Mouse (Mus musculus) liver, embryonic 15.5 days (tissue): ENCODE data around the gene Gmds. TPM values are rescaled to one million over a fixed set of nuclear protein-coding genes. Genes with fewer than 3 reads are reported as not detected.

ENCODE experiments used
- ATAC-seq: fragments of 200-750 bp; cut with Nextera tagmentation; 2 replicates; pipeline ENCODE4 v1.8.0; 2017; ENCODE audit warnings: moderate number of reproducible peaks, mild to moderate bottlenecking, moderate library complexity; ENCODE audit not compliant: insufficient read depth
- H3K27ac ChIP-seq: fragments of 300-500 bp; sonication (generic); replicated peaks from 2 replicates; pipeline ENCODE4 v1.5.1; 2015; ENCODE audit warnings: mild to moderate bottlenecking, inconsistent platforms
- H3K27me3 ChIP-seq: fragments of 300-500 bp; sonication (generic); 2 replicates; pipeline ENCODE4 v1.6.1; 2015; ENCODE audit warnings: mild to moderate bottlenecking, inconsistent platforms
- H3K36me3 ChIP-seq: fragments of 300-500 bp; sonication (generic); replicated peaks from 2 replicates; pipeline ENCODE4 v1.6.1; 2015; ENCODE audit warnings: moderate library complexity, mild to moderate bottlenecking, inconsistent platforms
- H3K4me1 ChIP-seq: fragments of 300-500 bp; sonication (generic); replicated peaks from 2 replicates; pipeline ENCODE4 v1.6.1; 2015; ENCODE audit warnings: inconsistent platforms
- H3K4me2 ChIP-seq: fragments of 300-500 bp; sonication (generic); 2 replicates; pipeline ENCODE4 v1.6.1; 2015; ENCODE audit warnings: moderate library complexity, mild to moderate bottlenecking, inconsistent platforms
- H3K4me3 ChIP-seq: fragments of 300-500 bp; sonication (generic); replicated peaks from 2 replicates; pipeline ENCODE4 v1.5.1; 2015; ENCODE audit warnings: mild to moderate bottlenecking, inconsistent platforms
- H3K9ac ChIP-seq: fragments of 300-500 bp; sonication (generic); 2 replicates; pipeline ENCODE4 v1.6.1; 2015; ENCODE audit warnings: moderate library complexity, mild to moderate bottlenecking, inconsistent platforms
- H3K9me3 ChIP-seq: fragments of 300-500 bp; sonication (generic); replicated peaks from 2 replicates; pipeline ENCODE4 v1.6.1; 2016; ENCODE audit warnings: inconsistent platforms
- WGBS: fragments of 180-500 bp; shearing (Covaris S2); methylation state at CpG from one replicate; pipeline ENCODE4 v1.1.7; 2015; ENCODE audit warnings: mixed read lengths; ENCODE audit not compliant: insufficient replicate concordance; 5-methylcytosine and 5-hydroxymethylcytosine counted together
- polyA plus RNA-seq: library from polyadenylated mRNA; unstranded; fragments of >200 nt; fragmentation: Nextera tagmentation; extraction: Ambion mirVana; gene quantifications from 2 replicates; pipeline ENCODE4 v1.2.1, GENCODE M21; 2015

The Gmds gene
- polyA plus RNA-seq, 1 experiment from 2014 or later = 7.0 TPM

DNA sequence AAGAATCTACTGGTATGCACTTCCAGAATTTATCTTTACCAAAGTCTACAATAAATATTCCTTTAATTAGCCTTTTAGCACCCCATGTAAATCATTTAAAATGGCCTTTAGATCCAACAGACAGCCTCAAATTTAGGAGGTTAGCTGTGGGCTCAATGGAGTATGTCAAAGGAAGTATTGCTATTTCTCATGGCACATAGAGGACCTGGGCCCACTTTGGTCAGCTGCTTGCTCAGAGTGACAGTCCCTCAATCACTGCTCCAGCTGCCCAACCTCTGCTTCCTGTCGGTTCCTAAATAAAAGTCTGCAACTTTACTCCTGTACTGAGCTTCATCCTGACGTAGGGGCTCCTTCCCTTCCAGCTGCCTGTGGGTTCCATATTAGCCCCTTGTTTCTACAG lies 264.9 kb downstream of the Gmds start:
- H3K9me3 ChIP-seq = no peaks in the 10 kb centered on the region
- WGBS = 37% methylated on average over 2 of the region's 2 CpGs
- no peaks in the 10 kb centered on the region for H3K36me3 ChIP-seq
- no peak overlapping the region for H3K27ac ChIP-seq
- no peak overlapping the region for H3K4me3 ChIP-seq
- no peak overlapping the region for H3K9ac ChIP-seq
- H3K4me1 ChIP-seq = no peaks in the 10 kb centered on the region
- no peak overlapping the region for H3K4me2 ChIP-seq
- H3K27me3 ChIP-seq = no peaks in the 10 kb centered on the region
- ATAC-seq = no peak

DNA sequence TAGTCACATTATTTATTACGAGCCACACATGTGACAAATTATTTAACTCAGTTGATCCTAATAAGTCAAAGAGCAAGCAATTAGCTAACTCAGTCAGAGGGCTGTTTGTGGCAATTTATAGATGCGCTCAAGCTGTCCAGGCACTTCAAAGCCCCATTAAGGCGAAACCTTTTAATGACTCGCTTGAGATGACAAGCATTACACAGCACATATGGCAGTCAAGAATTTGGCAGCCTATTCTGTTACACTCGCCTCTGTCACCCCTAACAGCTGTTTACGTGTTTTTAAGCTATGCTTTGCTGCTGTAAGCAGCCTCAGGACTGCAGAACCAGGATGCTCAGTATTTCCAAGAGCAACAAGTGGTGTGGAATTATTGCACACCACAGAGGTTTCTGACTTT lies 283.2 kb downstream of the Gmds start:
- no peaks in the 10 kb centered on the region for H3K4me1 ChIP-seq
- no peaks in the 10 kb centered on the region for H3K27me3 ChIP-seq
- H3K36me3 ChIP-seq = no peaks in the 10 kb centered on the region
- whole genome bisulfite sequencing = 55% methylated on average over 6 of the region's 6 CpGs
- H3K4me2 ChIP-seq = no peak overlapping the region
- no peak overlapping the region for H3K27ac ChIP-seq
- no peak overlapping the region for H3K4me3 ChIP-seq
- H3K9ac ChIP-seq = no peak overlapping the region
- no peaks in the 10 kb centered on the region for H3K9me3 ChIP-seq
- no peak for ATAC-seq

DNA sequence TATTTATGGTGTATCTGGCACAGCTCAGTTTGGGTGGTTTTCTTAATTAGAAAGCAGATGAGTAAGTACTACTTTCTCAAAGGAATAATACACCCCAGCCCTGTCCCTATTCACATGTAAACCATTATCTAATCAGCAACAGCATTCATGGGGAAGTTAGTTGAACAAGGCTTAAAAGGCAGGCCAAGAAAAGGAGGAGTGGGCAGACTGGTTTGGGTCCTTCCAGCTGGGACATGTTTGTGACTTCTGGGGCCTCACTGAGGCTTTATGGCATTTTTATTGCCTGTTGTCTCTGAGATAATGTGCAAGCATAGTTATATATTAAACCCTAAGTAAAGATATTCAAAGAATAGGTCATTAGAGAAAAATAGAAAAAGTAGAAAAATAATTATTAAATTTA lies 285.0 kb downstream of the Gmds start:
- Histone ChIP-seq H3K4me2 (no peak overlapping the region), H3K27ac (no peak overlapping the region), H3K9ac (no peak overlapping the region), H3K4me1 (no peaks in the 10 kb centered on the region), H3K9me3 (no peaks in the 10 kb centered on the region), H3K27me3 (no peaks in the 10 kb centered on the region), H3K36me3 (no peaks in the 10 kb centered on the region), H3K4me3 (no peak overlapping the region)
- ATAC-seq = no peak

DNA sequence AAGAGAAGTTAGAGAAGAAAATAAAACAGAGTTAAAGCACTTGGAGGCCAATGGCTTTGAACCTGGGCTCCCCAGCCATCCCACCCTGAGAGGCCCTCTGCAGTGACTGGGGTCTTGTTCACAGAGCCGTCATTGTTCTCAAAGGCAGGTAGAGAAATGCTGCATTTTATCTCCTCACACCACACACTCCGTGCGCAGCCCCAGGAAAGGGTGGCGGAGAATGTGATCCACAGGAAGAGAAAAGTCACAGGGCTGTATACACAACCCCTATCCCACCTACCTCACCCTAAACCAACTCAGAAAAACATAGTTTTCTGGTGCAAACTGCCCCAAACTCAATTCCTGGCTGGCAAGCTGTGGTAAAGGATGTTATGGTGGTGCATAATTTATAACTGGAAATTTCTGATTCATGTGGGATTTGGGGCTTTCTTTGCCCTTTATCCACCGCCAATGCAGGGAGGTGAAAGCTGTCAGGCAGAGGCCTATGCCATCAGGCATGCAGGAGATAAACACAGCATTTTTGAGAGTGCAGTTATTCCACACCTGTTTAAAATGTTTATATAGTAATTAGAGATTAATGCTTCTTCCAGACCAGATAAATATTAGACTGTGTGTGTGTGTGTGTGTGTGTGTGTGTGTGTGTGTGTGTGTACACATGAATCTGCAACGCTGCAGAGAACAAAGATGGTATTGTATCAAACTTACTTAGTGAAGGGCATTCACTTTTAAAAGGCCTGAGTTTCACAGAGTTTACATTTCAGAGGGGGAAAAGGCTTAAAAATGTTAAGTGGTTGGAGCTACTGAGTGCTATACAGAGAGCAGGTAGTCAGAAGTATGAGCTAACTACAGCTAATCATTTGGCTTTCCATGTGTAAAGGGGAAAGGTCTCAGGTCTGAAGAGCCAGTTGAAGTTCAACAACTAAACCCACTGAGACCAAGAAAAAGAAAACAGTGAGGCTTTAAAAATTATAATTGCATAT lies 290.3 kb downstream of the Gmds start:
- Histone ChIP-seq H3K9ac (no peak overlapping the region), H3K27me3 (no peaks in the 10 kb centered on the region), H3K4me3 (no peak overlapping the region), H3K36me3 (no peaks in the 10 kb centered on the region), H3K4me2 (no peak overlapping the region), H3K27ac (no peak overlapping the region), H3K9me3 (no peaks in the 10 kb centered on the region), H3K4me1 (no peaks in the 10 kb centered on the region)
- WGBS = 36% methylated on average over 6 of the region's 6 CpGs
- no peak for ATAC-seq

DNA sequence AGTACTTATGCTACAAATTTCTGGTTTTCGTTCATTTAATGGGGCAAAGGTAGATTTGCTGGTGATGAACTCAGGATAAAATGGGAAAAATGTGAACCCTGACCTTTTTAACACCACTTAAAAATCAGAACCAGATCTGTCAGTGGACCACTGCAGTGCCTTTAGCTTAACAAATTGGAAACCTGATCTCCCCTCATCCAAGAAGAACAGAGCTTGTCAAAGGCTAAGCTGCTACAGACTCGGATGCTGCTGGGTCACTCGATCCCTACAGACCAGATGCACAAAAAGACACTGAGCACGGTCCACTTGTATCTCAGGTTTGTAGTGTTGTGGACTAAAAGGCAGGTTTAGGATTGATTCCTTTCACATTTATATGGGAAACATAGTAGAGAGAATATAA lies 291.6 kb downstream of the Gmds start:
- 68% methylated on average over 4 of the region's 4 CpGs for WGBS
- H3K4me2 ChIP-seq = no peak overlapping the region
- H3K27ac ChIP-seq = no peak overlapping the region
- no peak overlapping the region for H3K9ac ChIP-seq
- H3K27me3 ChIP-seq = no peaks in the 10 kb centered on the region
- H3K9me3 ChIP-seq = no peaks in the 10 kb centered on the region
- no peak for ATAC-seq
- H3K4me1 ChIP-seq = no peaks in the 10 kb centered on the region
- no peak overlapping the region for H3K4me3 ChIP-seq
- no peaks in the 10 kb centered on the region for H3K36me3 ChIP-seq

DNA sequence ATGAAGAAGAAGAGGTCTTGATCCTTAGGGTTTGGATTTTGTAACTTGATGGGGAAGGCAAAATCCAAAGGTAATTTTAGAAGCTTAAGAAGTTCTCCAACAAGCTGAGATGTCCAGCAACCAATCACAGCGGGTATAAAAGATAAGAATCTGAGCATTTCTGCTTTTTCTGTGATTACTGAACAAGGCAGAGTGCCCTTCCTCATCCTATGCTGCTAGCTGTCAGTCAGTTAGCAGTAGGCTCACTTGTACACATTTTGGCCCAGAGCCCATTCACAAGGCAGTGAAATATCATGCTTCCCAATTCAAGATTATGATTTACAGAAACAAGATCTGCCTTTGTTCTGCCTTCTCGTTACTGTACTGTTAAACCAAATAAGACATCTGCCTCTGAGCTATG lies 295.8 kb downstream of the Gmds start:
- H3K4me3 ChIP-seq = no peak overlapping the region
- H3K9me3 ChIP-seq = no peaks in the 10 kb centered on the region
- H3K4me2 ChIP-seq = no peak overlapping the region
- ATAC-seq = no peak
- H3K9ac ChIP-seq = no peak overlapping the region
- no peaks in the 10 kb centered on the region for H3K27me3 ChIP-seq
- 44% methylated on average over 2 of the region's 2 CpGs for WGBS
- H3K36me3 ChIP-seq = no peaks in the 10 kb centered on the region
- H3K4me1 ChIP-seq = no peaks in the 10 kb centered on the region
- no peak overlapping the region for H3K27ac ChIP-seq

DNA sequence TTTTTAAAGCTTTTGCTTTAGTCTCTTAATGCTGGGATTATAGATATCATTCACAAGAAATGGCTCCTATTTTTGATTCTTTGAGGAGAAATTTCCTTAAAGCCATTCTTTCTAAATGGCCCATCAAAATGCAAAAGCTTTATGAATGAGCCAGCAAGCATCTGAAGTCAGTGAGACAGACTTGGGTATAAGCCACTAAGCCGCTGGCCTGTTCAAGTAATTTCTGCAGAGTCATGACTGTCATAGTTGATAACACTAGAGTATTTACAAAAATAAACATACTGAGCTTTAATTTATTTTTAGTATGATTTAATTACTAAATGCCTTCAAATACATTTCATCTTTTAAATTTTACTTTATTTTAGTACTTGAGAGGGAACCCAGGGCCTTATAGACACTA lies 297.7 kb downstream of the Gmds start:
- Histone ChIP-seq H3K36me3 (no peaks in the 10 kb centered on the region), H3K27me3 (no peaks in the 10 kb centered on the region), H3K9ac (no peak overlapping the region), H3K4me2 (no peak overlapping the region), H3K4me3 (no peak overlapping the region), H3K9me3 (no peaks in the 10 kb centered on the region), H3K4me1 (no peaks in the 10 kb centered on the region), H3K27ac (no peak overlapping the region)
- 42% methylated on average over 1 of the region's 1 CpGs for WGBS
- 0 out of 2 replicates have a peak, but pooled peaks have one; percentile 44 for ATAC-seq

DNA sequence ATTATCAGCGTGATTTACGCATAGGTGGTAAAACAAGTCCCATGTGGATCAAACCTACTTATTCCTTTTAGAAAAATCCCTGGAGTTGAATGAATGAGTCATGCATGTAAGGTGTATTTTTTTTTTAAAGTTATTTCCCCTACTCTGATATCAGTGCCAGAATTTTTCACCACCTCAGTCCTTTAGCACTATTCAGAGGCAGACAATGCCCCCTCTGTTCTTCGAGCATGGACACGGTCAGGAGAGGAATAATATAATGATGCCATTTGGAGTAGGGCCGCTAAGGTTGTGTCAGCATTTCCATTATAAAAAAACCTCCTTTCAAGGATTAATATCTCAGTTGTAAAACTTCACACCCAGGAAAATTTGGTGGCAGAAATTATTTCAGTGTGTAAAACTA lies 301.6 kb downstream of the Gmds start:
- ATAC-seq = no peak
- Histone ChIP-seq H3K27me3 (no peaks in the 10 kb centered on the region), H3K27ac (no peak overlapping the region), H3K9ac (no peak overlapping the region), H3K4me2 (no peak overlapping the region), H3K9me3 (no peaks in the 10 kb centered on the region), H3K36me3 (no peaks in the 10 kb centered on the region), H3K4me3 (no peak overlapping the region), H3K4me1 (no peaks in the 10 kb centered on the region)
- 80% methylated on average over 5 of the region's 5 CpGs for WGBS

DNA sequence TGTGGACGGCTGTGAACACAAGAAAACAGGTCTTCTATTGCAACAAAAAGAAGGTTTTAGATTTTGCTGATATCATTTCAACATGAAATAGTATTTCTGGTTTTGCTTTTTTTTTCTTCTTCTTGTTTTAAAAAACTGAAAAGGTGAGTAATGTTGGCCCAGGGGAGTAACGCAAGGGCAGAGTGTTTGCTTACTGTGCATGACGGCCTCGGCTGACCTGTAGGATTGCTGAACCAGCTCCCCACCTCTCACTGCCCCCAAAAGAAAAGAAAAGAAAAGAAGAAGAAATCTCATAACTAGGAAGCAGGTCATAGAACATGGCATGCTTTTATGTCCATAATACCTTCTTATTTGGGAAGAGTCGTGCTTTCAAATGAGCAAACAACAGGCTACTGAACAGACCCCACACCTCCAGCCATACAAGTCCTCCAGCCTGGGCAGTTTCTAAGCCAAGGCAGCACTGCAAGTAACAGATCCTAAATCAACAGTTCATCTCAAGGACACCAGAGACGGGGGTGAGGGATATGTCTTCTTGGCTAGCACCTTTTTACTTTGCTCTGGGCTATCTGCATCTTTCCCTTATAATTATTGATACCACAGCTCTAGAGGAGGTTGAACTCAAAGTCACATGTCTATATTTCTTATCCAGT lies 303.6 kb downstream of the Gmds start:
- Histone ChIP-seq H3K27ac (no peak overlapping the region), H3K36me3 (no peaks in the 10 kb centered on the region), H3K9me3 (no peaks in the 10 kb centered on the region), H3K4me1 (no peaks in the 10 kb centered on the region), H3K27me3 (no peaks in the 10 kb centered on the region), H3K9ac (no peak overlapping the region), H3K4me2 (no peak overlapping the region), H3K4me3 (no peak overlapping the region)
- 73% methylated on average over 6 of the region's 6 CpGs for WGBS
- no peak for ATAC-seq

DNA sequence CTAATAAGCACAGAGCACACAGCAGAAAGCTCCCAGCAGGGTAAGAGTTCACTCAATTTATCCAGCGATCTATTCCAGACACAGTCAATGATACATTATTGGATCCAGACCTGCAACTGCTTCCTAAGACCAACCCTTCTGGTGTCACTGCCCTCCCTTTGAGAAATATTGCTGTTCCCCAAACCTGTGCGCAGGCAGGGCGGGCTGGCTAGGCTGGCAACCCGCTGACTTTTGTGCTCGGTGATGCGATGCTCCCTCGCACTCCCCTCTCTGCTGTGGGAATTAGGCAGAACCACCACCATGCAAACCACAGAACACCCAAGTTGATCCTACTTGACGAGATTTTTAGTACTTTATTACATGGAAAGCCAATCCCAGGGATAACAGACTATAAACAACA lies 304.4 kb downstream of the Gmds start:
- Histone ChIP-seq H3K36me3 (no peaks in the 10 kb centered on the region), H3K4me2 (no peak overlapping the region), H3K9me3 (no peaks in the 10 kb centered on the region), H3K27me3 (no peaks in the 10 kb centered on the region), H3K4me3 (no peak overlapping the region), H3K9ac (no peak overlapping the region), H3K27ac (no peak overlapping the region), H3K4me1 (no peaks in the 10 kb centered on the region)
- no peak for ATAC-seq
- 79% methylated on average over 8 of the region's 8 CpGs for WGBS

DNA sequence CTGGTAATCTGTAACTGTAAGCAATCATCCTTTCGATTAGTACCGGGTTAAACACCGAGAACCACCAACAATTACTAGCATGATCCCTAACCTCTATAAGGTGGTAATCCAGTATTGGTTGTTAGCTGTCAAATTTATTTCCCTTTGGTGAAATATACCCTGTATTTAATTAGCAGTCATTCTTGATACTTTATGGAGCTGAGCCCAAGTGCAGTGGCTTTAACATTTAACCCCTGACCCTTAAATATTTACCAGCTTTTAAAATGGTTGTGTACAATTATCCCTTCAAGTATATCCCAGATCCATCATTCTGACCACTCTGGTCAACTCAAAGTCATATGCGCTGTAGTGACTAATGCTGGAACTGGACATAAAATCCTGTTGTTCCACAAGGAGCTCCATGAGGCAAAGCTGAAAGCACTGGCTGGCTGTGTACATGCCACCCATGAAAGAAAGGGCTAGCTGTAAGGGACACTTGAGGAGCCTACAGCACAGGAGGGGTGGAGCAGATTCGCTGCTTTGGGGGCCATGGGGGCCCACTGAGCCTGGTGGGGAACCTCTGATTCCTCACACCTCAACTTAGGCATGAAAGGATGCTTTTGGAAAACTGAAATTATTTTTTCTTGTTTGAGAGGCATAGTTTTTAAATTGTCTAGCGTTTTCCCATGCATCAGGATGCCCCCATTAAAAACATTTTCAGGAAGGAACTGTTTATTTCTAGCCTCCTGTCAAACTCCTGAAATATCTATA lies 312.1 kb downstream of the Gmds start:
- Histone ChIP-seq H3K9me3 (no peaks in the 10 kb centered on the region), H3K4me1 (no peaks in the 10 kb centered on the region), H3K4me2 (no peak overlapping the region), H3K9ac (no peak overlapping the region), H3K27ac (no peak overlapping the region), H3K27me3 (no peaks in the 10 kb centered on the region), H3K4me3 (no peak overlapping the region), H3K36me3 (no peaks in the 10 kb centered on the region)
- WGBS = 69% methylated on average over 6 of the region's 6 CpGs
- no peak for ATAC-seq
